Comparison of ENCODE assay signal across 7 mouse cellular contexts in genomic region chr1:106542731-106543130, GRCm38 (mm10).
DNase-seq lines count a peak whose midpoint lies in the region; ATAC-seq and TF ChIP-seq lines count a peak whose summit lies in the region.

No protein-coding gene starts in this region.

- H3K27me3 ChIP-seq in intestine, embryonic 14.5 days (replicated peaks; ENCODE audit: control insufficient read depth, insufficient read depth, low read length) = no peaks in the 10 kb centered on the region
- H3K27me3 ChIP-seq in intestine, embryonic 16.5 days (replicated peaks; ENCODE audit: control insufficient read depth, insufficient read depth, low read length) = no peaks in the 10 kb centered on the region
- H3K27me3 ChIP-seq in MEL (ENCODE audit: control insufficient read depth in 1 of 2, insufficient read depth in 2 of 2, low read length in 2 of 2) = no peaks in the 10 kb centered on the region

- no peak overlapping the region for H3K27ac ChIP-seq in intestine, embryonic 14.5 days (ENCODE audit: low read depth)
- H3K27ac ChIP-seq in intestine, embryonic 16.5 days (ENCODE audit: low read length) = no peak overlapping the region
- H3K27ac ChIP-seq in MEL (ENCODE audit: control insufficient read depth, low read depth, low read length) = no peak overlapping the region

- no peaks in the 10 kb centered on the region for H3K9me3 ChIP-seq in intestine, embryonic 14.5 days (ENCODE audit: control insufficient read depth, low read length)
- no peaks in the 10 kb centered on the region for H3K9me3 ChIP-seq in intestine, embryonic 16.5 days (ENCODE audit: control insufficient read depth, low read length)
- H3K9me3 ChIP-seq in MEL (replicated peaks; ENCODE audit: insufficient read depth, low read length) = no peaks in the 10 kb centered on the region

- no peaks in the 10 kb centered on the region for H3K36me3 ChIP-seq in intestine, embryonic 14.5 days (ENCODE audit: control insufficient read depth, insufficient read depth, low read length)
- no peaks in the 10 kb centered on the region for H3K36me3 ChIP-seq in intestine, embryonic 16.5 days (ENCODE audit: control insufficient read depth, insufficient read depth, low read length)
- H3K36me3 ChIP-seq in MEL (ENCODE audit: control insufficient read depth in 1 of 2, insufficient read depth in 2 of 2, low read length in 2 of 2) = no peaks in the 10 kb centered on the region

- H3K4me2 ChIP-seq in intestine, embryonic 14.5 days (ENCODE audit: low read length) = no peak overlapping the region
- no peak overlapping the region for H3K4me2 ChIP-seq in intestine, embryonic 16.5 days (ENCODE audit: low read depth, low read length)

- TF ChIP-seq EP300 in MEL (IDR thresholded peaks at IDR 0.05; ENCODE audit: low read depth in 1 of 2, low read length in 2 of 2) = no peak

- TF ChIP-seq CTCF in MEL (IDR thresholded peaks at IDR 0.05 in 2 of 3, conservative IDR thresholded peaks at IDR 0.05 in 1 of 3; ENCODE audit: control insufficient read depth in 1 of 3, insufficient read depth in 1 of 3, low read depth in 2 of 3, low read length in 3 of 3, poor library complexity in 1 of 3, severe bottlenecking in 1 of 3) = peak; percentile 33 to 78 (median 68); a peak in 5 of 6 replicates

- no peak for TF ChIP-seq POLR2A in MEL (IDR thresholded peaks at IDR 0.05; ENCODE audit: control insufficient read depth in 1 of 2, insufficient read depth in 1 of 2, low read depth in 1 of 2, low read length in 2 of 2, poor library complexity in 1 of 2)

- peak; percentile 64 for DNase-seq in intestine, embryonic 14.5 days (ENCODE audit: low spot score)
- peak; percentile 39 for DNase-seq in MEL (ENCODE audit: low read depth, low spot score)
- DNase-seq in brain, adult 2 months (ENCODE audit: low read depth, low spot score) = peak; percentile 67
- DNase-seq in induced T-regulatory cell, adult 2 months (ENCODE audit: low read depth) = peak; percentile 31
- peak; percentile 55 for DNase-seq in lung, postnatal 14 days
- DNase-seq in natural killer cell, adult 2 months (ENCODE audit: low spot score in 2 of 2) = no peak

- H3K4me3 ChIP-seq in intestine, embryonic 14.5 days (ENCODE audit: low read depth, low read length) = no peak overlapping the region
- H3K4me3 ChIP-seq in intestine, embryonic 16.5 days (ENCODE audit: low read length) = no peak overlapping the region
- no peak overlapping the region for H3K4me3 ChIP-seq in MEL (ENCODE audit: control insufficient read depth in 1 of 2, insufficient read depth in 1 of 2, low read depth in 2 of 2, low read length in 2 of 2)

- H3K4me1 ChIP-seq in intestine, embryonic 14.5 days (replicated peaks; ENCODE audit: control insufficient read depth, insufficient read depth, low read length) = no peaks in the 10 kb centered on the region; the same call in 1 of the 2 replicates
- H3K4me1 ChIP-seq in intestine, embryonic 16.5 days (ENCODE audit: control insufficient read depth, insufficient read depth, low read length) = peaks cover 13% of the 10 kb centered on the region
- no peaks in the 10 kb centered on the region for H3K4me1 ChIP-seq in MEL (ENCODE audit: control insufficient read depth in 1 of 2, insufficient read depth in 2 of 2, low read length in 2 of 2)

- H3K9ac ChIP-seq in intestine, embryonic 14.5 days (ENCODE audit: low read length) = no peak overlapping the region
- H3K9ac ChIP-seq in intestine, embryonic 16.5 days (ENCODE audit: low read depth, low read length) = no peak overlapping the region
- no peak overlapping the region for H3K9ac ChIP-seq in MEL (ENCODE audit: control insufficient read depth, low read depth, low read length, poor library complexity, severe bottlenecking)

- no peak for ATAC-seq in intestine, embryonic 14.5 days (replicated peaks; ENCODE audit: low FRiP score, low TSS enrichment, low read depth)
- ATAC-seq in intestine, embryonic 16.5 days = no peak

- peak; percentile 56 for TF ChIP-seq RAD21 in MEL (IDR thresholded peaks at IDR 0.05; ENCODE audit: low read depth, low read length)

- 36% methylated on average over 5 of the region's 5 CpGs for WGBS in intestine, embryonic 14.5 days
- WGBS in intestine, embryonic 16.5 days = 49% methylated on average over 5 of the region's 5 CpGs

- H3K79me2 ChIP-seq in MEL (ENCODE audit: control insufficient read depth, insufficient read depth, low read length, poor library complexity) = no peaks in the 10 kb centered on the region

TF ChIP-seq in MEL, 35 proteins besides CTCF, POLR2A, EP300 and RAD21:
- no peak for TF ChIP-seq GABPA (IDR thresholded peaks at IDR 0.05; ENCODE audit: low read depth, low read length)
- no peak for TF ChIP-seq POLR2AphosphoS2 (IDR thresholded peaks at IDR 0.05; ENCODE audit: low read length)
- TF ChIP-seq ZC3H11A (IDR thresholded peaks at IDR 0.05; ENCODE audit: low read depth, low read length) = peak; percentile 58
- no peak for TF ChIP-seq ELF1 (IDR thresholded peaks at IDR 0.05; ENCODE audit: low read depth, low read length)
- no peak for TF ChIP-seq ZKSCAN1 (IDR thresholded peaks at IDR 0.05; ENCODE audit: low read depth, low read length)
- no peak for TF ChIP-seq HCFC1 (IDR thresholded peaks at IDR 0.05; ENCODE audit: low read depth, low read length)
- TF ChIP-seq ZMIZ1 (IDR thresholded peaks at IDR 0.05; ENCODE audit: low read depth, low read length) = no peak
- peak; percentile 89 for TF ChIP-seq SMC3 (IDR thresholded peaks at IDR 0.05; ENCODE audit: low read depth, low read length)
TF ChIP-seq in MEL: peak in this region for 2.

Comparison
In these comparisons a context has a peak if more than half of its experiments do, and no peak if none do; other contexts are left out.
1. DNase-seq: peak in intestine, embryonic 14.5 days (single experiment), MEL (single experiment), brain, adult 2 months (single experiment), induced T-regulatory cell, adult 2 months (single experiment) and lung, postnatal 14 days (single experiment); none in natural killer cell, adult 2 months (0 of 2).